Mouse (Mus musculus) stomach, embryonic 15.5 days (tissue): ENCODE measurements at regions not wholly inside any gene's neighbourhood (a gene's known extent, or its start where the extent isn't known, plus 50 kb on each side); places are given as distances from the start of the nearest gene placed in this dataset.

ENCODE experiments used
- ATAC-seq: fragments of 200-750 bp; cut with Nextera tagmentation; 2 replicates; pipeline ENCODE4 v1.8.0; 2017; ENCODE audit warnings: low read depth, moderate number of reproducible peaks, moderate TSS enrichment; ENCODE audit not compliant: insufficient read depth, low FRiP score
- H3K27ac ChIP-seq: fragments of 300-500 bp; sonication (generic); 2 replicates; pipeline ENCODE4 v1.5.1; 2015; ENCODE audit warnings: mild to moderate bottlenecking, inconsistent platforms
- H3K27me3 ChIP-seq: fragments of 300-500 bp; sonication (generic); replicated peaks from 2 replicates; pipeline ENCODE4 v1.6.1; 2015; ENCODE audit warnings: inconsistent platforms
- H3K36me3 ChIP-seq: fragments of 300-500 bp; sonication (generic); 2 replicates; pipeline ENCODE4 v1.6.1; 2015; ENCODE audit warnings: inconsistent platforms
- H3K4me1 ChIP-seq: fragments of 300-500 bp; sonication (generic); 2 replicates; pipeline ENCODE4 v1.6.1; 2015; ENCODE audit warnings: inconsistent platforms
- H3K4me2 ChIP-seq: fragments of 300-500 bp; sonication (generic); 2 replicates; pipeline ENCODE4 v1.6.1; 2015; ENCODE audit warnings: mild to moderate bottlenecking, inconsistent platforms
- H3K4me3 ChIP-seq: fragments of 300-500 bp; sonication (generic); replicated peaks from 2 replicates; pipeline ENCODE4 v1.5.1; 2015; ENCODE audit warnings: inconsistent platforms
- H3K9ac ChIP-seq: fragments of 300-500 bp; sonication (generic); 2 replicates; pipeline ENCODE4 v1.6.1; 2015; ENCODE audit warnings: inconsistent platforms
- H3K9me3 ChIP-seq: fragments of 300-500 bp; sonication (generic); 2 replicates; pipeline ENCODE4 v1.6.1; 2016; ENCODE audit warnings: inconsistent platforms
- WGBS: fragments of 180-500 bp; shearing (Covaris S2); methylation state at CpG from one replicate; pipeline ENCODE4 v1.1.7; 2015; 5-methylcytosine and 5-hydroxymethylcytosine counted together

- no peaks in the 10 kb centered on the region for H3K36me3 ChIP-seq
- no peak overlapping the region for H3K27ac ChIP-seq
- H3K4me1 ChIP-seq: no peaks in the 10 kb centered on the region
- no peak overlapping the region for H3K9ac ChIP-seq
- ATAC-seq: no peak
- WGBS: 39% methylated on average over 8 of the region's 8 CpGs
- H3K4me3 ChIP-seq: no peak overlapping the region
- H3K9me3 ChIP-seq: no peaks in the 10 kb centered on the region
- no peak overlapping the region for H3K4me2 ChIP-seq
- no peaks in the 10 kb centered on the region for H3K27me3 ChIP-seq
Observed at GRCm38 (mm10) chr15:59138393-59139107, 249.5 kb downstream of the Gm49356 start.

GRCm38 (mm10) chr15:59141621-59142020, 252.5 kb downstream of the Gm49356 start:
- WGBS: 63% methylated on average over 4 of the region's 4 CpGs
- no peak for ATAC-seq

DNA sequence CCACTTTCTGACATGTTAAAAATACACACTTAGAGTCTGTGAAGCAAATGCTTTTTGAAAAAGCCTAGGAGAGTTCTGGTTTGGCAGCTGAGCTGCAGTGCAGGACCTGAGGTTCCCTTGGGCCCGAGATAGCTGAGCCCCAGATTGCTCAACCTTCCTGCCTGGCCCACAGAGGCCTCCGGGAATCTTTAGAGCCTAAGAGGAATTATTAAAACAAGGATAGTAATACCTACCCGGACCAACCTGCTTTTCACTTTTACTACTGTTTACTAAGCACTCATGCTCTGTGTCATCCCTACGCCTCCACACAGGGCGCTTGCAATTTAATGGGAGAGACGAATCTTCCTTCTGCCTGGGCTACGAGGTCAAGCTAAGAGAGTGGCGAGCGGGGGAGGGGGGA, 253.4 kb downstream of the Gm49356 start:
- Histone ChIP-seq H3K9ac (no peak overlapping the region), H3K4me1 (peaks cover 7% of the 10 kb centered on the region; the same call in 1 of the 2 replicates), H3K4me2 (no peak overlapping the region), H3K27me3 (no peaks in the 10 kb centered on the region), H3K27ac (no peak overlapping the region), H3K36me3 (no peaks in the 10 kb centered on the region), H3K4me3 (no peak overlapping the region), H3K9me3 (no peaks in the 10 kb centered on the region)
- ATAC-seq: no peak
- WGBS: 60% methylated on average over 9 of the region's 9 CpGs

More at GRCm38 (mm10) chr15:59141621-59142020, 252.5 kb downstream of the Gm49356 start:
- Histone ChIP-seq H3K9ac (no peak overlapping the region), H3K27ac (no peak overlapping the region), H3K4me3 (no peak overlapping the region), H3K9me3 (no peaks in the 10 kb centered on the region), H3K4me2 (no peak overlapping the region), H3K36me3 (no peaks in the 10 kb centered on the region), H3K27me3 (no peaks in the 10 kb centered on the region), H3K4me1 (peaks cover 7% of the 10 kb centered on the region; the same call in 1 of the 2 replicates)

GRCm38 (mm10) chr15:59143891-59144290, 254.8 kb downstream of the Gm49356 start:
- H3K4me2 ChIP-seq: no peak overlapping the region
- no peak for ATAC-seq
- H3K9me3 ChIP-seq: no peaks in the 10 kb centered on the region
- no peaks in the 10 kb centered on the region for H3K36me3 ChIP-seq
- peaks cover 7% of the 10 kb centered on the region; the same call in 1 of the 2 replicates for H3K4me1 ChIP-seq
- no peak overlapping the region for H3K27ac ChIP-seq
- no peak overlapping the region for H3K9ac ChIP-seq
- 97% methylated on average over 1 of the region's 1 CpGs for WGBS
- H3K4me3 ChIP-seq: no peak overlapping the region
- H3K27me3 ChIP-seq: no peaks in the 10 kb centered on the region

DNA sequence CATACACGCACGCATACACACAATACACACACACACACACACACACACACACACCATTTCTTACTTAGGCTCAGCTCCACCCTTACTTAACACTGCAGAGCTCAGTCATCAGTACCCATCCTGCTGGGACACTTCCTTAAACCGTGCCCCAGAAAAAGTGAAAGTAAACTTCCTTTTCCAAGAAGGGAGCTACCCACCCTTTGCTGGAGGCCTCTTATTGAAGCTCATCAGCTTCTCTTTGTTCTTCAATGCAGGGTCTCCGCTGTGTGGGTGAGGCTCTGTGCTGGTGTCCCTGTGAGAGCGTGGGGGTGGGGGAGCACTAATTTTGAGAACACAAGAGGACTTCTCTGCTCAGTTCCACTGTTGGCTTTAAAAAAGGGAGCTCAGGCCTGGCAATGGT, 256.6 kb downstream of the Gm49356 start:
- H3K9ac ChIP-seq: no peak overlapping the region
- H3K4me2 ChIP-seq: no peak overlapping the region
- 62% methylated on average over 5 of the region's 5 CpGs for WGBS
- no peaks in the 10 kb centered on the region for H3K27me3 ChIP-seq
- H3K9me3 ChIP-seq: no peaks in the 10 kb centered on the region
- peaks cover 7% of the 10 kb centered on the region; the same call in 1 of the 2 replicates for H3K4me1 ChIP-seq
- no peak overlapping the region for H3K27ac ChIP-seq
- no peaks in the 10 kb centered on the region for H3K36me3 ChIP-seq
- no peak overlapping the region for H3K4me3 ChIP-seq
- no peak; the same call in 1 of the 2 replicates for ATAC-seq

DNA sequence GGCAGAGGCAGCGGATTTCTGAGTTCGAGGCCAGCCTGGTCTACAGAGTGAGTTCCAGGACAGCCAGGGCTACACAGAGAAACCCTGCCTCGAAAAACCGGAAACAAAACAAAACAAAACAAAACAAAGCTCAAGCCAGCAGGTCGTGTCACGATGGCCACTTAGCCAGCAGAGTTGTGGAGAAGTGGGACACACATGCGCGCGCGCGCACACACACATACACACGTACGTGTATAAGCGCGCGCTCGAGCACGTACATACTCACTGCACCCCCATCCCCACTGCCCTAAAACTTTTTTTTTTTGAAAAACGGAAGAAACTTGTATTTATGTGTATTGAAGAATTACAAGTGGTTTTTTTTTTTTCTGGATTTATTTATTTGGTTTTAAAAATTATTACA, 257.0 kb downstream of the Gm49356 start:
- H3K4me1 ChIP-seq: peaks cover 7% of the 10 kb centered on the region; the same call in 1 of the 2 replicates
- H3K9ac ChIP-seq: no peak overlapping the region
- WGBS: 81% methylated on average over 19 of the region's 19 CpGs
- no peaks in the 10 kb centered on the region for H3K9me3 ChIP-seq
- H3K27me3 ChIP-seq: no peaks in the 10 kb centered on the region
- no peak overlapping the region for H3K4me3 ChIP-seq
- no peak for ATAC-seq
- H3K36me3 ChIP-seq: no peaks in the 10 kb centered on the region
- no peak overlapping the region for H3K27ac ChIP-seq
- no peak overlapping the region for H3K4me2 ChIP-seq

- Histone ChIP-seq H3K27ac (no peak overlapping the region), H3K9ac (no peak overlapping the region), H3K4me3 (no peak overlapping the region), H3K9me3 (no peaks in the 10 kb centered on the region), H3K27me3 (no peaks in the 10 kb centered on the region), H3K4me1 (peaks cover 7% of the 10 kb centered on the region; the same call in 1 of the 2 replicates), H3K4me2 (no peak overlapping the region), H3K36me3 (no peaks in the 10 kb centered on the region)
- ATAC-seq: no peak
- 24% methylated on average over 10 of the region's 11 CpGs for WGBS
Observed at GRCm38 (mm10) chr15:59146586-59147085, 257.5 kb downstream of the Gm49356 start.

GRCm38 (mm10) chr15:59148531-59148930, 259.4 kb downstream of the Gm49356 start:
- Histone ChIP-seq H3K9ac (no peak overlapping the region), H3K27me3 (no peaks in the 10 kb centered on the region), H3K4me3 (no peak overlapping the region), H3K27ac (no peak overlapping the region), H3K4me2 (no peak overlapping the region), H3K9me3 (no peaks in the 10 kb centered on the region), H3K4me1 (peaks cover 7% of the 10 kb centered on the region; the same call in 1 of the 2 replicates), H3K36me3 (no peaks in the 10 kb centered on the region)
- 77% methylated on average over 5 of the region's 5 CpGs for WGBS
- no peak for ATAC-seq

- Histone ChIP-seq H3K27me3 (no peaks in the 10 kb centered on the region), H3K9me3 (no peaks in the 10 kb centered on the region), H3K9ac (no peak overlapping the region), H3K36me3 (no peaks in the 10 kb centered on the region), H3K4me3 (no peak overlapping the region), H3K27ac (no peak overlapping the region), H3K4me2 (no peak overlapping the region), H3K4me1 (0 out of 2 replicates have a peak, but pooled peaks cover 1% of the 10 kb centered on the region)
- ATAC-seq: no peak
- WGBS: 87% methylated on average over 5 of the region's 5 CpGs
Observed at GRCm38 (mm10) chr15:59151506-59151905, 262.4 kb downstream of the Gm49356 start.

GRCm38 (mm10) chr15:59152786-59153388, 263.8 kb downstream of the Gm49356 start:
- 90% methylated on average over 6 of the region's 6 CpGs for WGBS
- no peak for ATAC-seq

GRCm38 (mm10) chr15:59153416-59154250, 264.5 kb downstream of the Gm49356 start:
- no peak for ATAC-seq
- Histone ChIP-seq H3K36me3 (no peaks in the 10 kb centered on the region), H3K4me2 (no peak overlapping the region), H3K9ac (no peak overlapping the region), H3K9me3 (no peaks in the 10 kb centered on the region), H3K27ac (no peak overlapping the region), H3K4me3 (no peak overlapping the region), H3K4me1 (no peaks in the 10 kb centered on the region), H3K27me3 (no peaks in the 10 kb centered on the region)
- 71% methylated on average over 16 of the region's 16 CpGs for WGBS

More at GRCm38 (mm10) chr15:59152786-59153388, 263.8 kb downstream of the Gm49356 start:
- Histone ChIP-seq H3K9ac (no peak overlapping the region), H3K27ac (no peak overlapping the region), H3K36me3 (no peaks in the 10 kb centered on the region), H3K4me1 (no peaks in the 10 kb centered on the region), H3K27me3 (no peaks in the 10 kb centered on the region), H3K4me3 (no peak overlapping the region), H3K9me3 (no peaks in the 10 kb centered on the region), H3K4me2 (no peak overlapping the region)
